Comparison of ENCODE assay signal across 12 mouse cellular contexts in the genomic region with DNA sequence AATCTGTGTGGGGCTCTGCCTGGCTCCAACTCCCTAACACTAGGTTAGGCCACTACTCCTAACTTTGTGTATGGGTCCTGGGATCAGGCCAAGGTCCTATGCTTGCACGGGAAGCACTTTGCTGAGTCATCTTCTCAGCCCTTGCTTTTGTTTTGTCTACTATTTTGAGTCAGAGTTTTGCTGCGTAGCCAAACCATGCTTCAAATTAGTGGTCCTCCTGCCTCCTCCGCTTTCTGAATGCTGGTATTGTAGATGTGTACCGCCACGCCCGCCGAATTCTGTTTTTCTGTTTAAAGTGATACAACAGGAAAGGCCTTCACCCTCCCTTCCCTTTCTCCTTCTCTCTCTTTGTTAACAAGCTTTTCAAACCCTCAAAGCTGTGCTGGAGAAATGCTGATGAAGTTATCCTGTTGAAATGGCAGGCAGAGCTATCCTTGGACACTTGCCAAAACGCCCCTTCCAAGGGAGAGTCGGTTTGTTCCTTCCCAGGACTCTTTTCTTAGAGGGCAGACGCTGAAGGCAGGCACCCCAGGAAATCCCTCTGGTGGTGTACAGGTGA. TPM values are rescaled to one million over a fixed set of nuclear protein-coding genes. Genes with fewer than 3 reads are reported as not detected.
DNase-seq lines count a peak whose midpoint lies in the region; ATAC-seq lines count a peak whose summit lies in the region.
"Had no signal": no experiment of that assay in that cellular context is flagged by ENCODE, and none has a peak within 500 bp of the region (broad histone marks: within the 10 kb centered on the region; RNA-seq: fewer than 3 reads in every experiment).

No protein-coding gene starts in this region.

- 0 out of 2 replicates have a peak overlapping the region, but pooled peaks have one; percentile 5 for H3K4me2 ChIP-seq in forebrain, embryonic 11.5 days (ENCODE audit: low read depth, low read length, severe bottlenecking)
- H3K4me2 ChIP-seq in stomach, embryonic 14.5 days (replicated peaks; ENCODE audit: low read depth, low read length): no peak overlapping the region
- H3K4me2 ChIP-seq: limb, embryonic 13.5 days had no signal

- no peaks in the 10 kb centered on the region for H3K27me3 ChIP-seq in forebrain, embryonic 11.5 days (ENCODE audit: control insufficient read depth, insufficient read depth, low read length)
- H3K27me3 ChIP-seq in stomach, embryonic 14.5 days (ENCODE audit: control insufficient read depth, insufficient read depth, low read length): no peaks in the 10 kb centered on the region

- no peaks in the 10 kb centered on the region for H3K36me3 ChIP-seq in forebrain, embryonic 11.5 days (ENCODE audit: control insufficient read depth, insufficient read depth, low read length)
- H3K36me3 ChIP-seq in stomach, embryonic 14.5 days (ENCODE audit: control insufficient read depth, insufficient read depth, low read length): no peaks in the 10 kb centered on the region
- H3K36me3 ChIP-seq: limb, embryonic 13.5 days had no signal

- H3K4me3 ChIP-seq in forebrain, embryonic 11.5 days (ENCODE audit: low read depth, low read length): no peak overlapping the region
- no peak overlapping the region for H3K4me3 ChIP-seq in stomach, embryonic 14.5 days (ENCODE audit: low read depth, low read length)
- H3K4me3 ChIP-seq: limb, embryonic 13.5 days had no signal

- peaks cover 10% of the 10 kb centered on the region for H3K4me1 ChIP-seq in forebrain, embryonic 11.5 days (replicated peaks; ENCODE audit: control insufficient read depth, insufficient read depth, low read length)
- no peaks in the 10 kb centered on the region for H3K4me1 ChIP-seq in stomach, embryonic 14.5 days (ENCODE audit: control insufficient read depth, insufficient read depth, low read length)

- H3K27ac ChIP-seq in forebrain, embryonic 11.5 days (ENCODE audit: low read depth, low read length): peak overlapping the region; percentile 27; the same call in 1 of the 2 replicates
- no peak overlapping the region for H3K27ac ChIP-seq in stomach, embryonic 14.5 days (ENCODE audit: low read length)
- H3K27ac ChIP-seq: limb, embryonic 13.5 days had no signal

- no peak overlapping the region for H3K9ac ChIP-seq in forebrain, embryonic 11.5 days (ENCODE audit: low read length)
- H3K9ac ChIP-seq in stomach, embryonic 14.5 days (replicated peaks; ENCODE audit: low read depth, low read length): no peak overlapping the region
- H3K9ac ChIP-seq: limb, embryonic 13.5 days had no signal

- intact Hi-C loops in heart, postnatal 25 days (cut with DNase I): no loop called here

- H3K9me3 ChIP-seq in forebrain, embryonic 11.5 days (ENCODE audit: control insufficient read depth, low read length): no peaks in the 10 kb centered on the region
- no peaks in the 10 kb centered on the region for H3K9me3 ChIP-seq in stomach, embryonic 14.5 days (ENCODE audit: control insufficient read depth, low read depth, low read length)
- H3K9me3 ChIP-seq: limb, embryonic 13.5 days had no signal

- DNase-seq in heart, postnatal 4 days: peak; percentile 16
- no peak for DNase-seq in heart, postnatal 25 days (ENCODE audit: low spot score)
- DNase-seq in ovary, adult 18-20 months (ENCODE audit: low spot score): peak; percentile 61
- no peak for DNase-seq in ovary, postnatal 10 days (ENCODE audit: low spot score)
- peak; percentile 68 for DNase-seq in forebrain, embryonic 11.5 days (ENCODE audit: low spot score)
- no peak for DNase-seq in cerebellum, adult 11 months
- DNase-seq in cerebellum, postnatal 4 days (ENCODE audit: low spot score in 2 of 2): no peak
- DNase-seq: thymus, postnatal 4 days had no signal

- 32% methylated on average over 10 of the region's 10 CpGs for WGBS in forebrain, embryonic 11.5 days
- WGBS in stomach, embryonic 14.5 days: 44% methylated on average over 10 of the region's 10 CpGs

- peak; percentile 47 for ATAC-seq in forebrain, embryonic 11.5 days (replicated peaks; ENCODE audit: low FRiP score)
- ATAC-seq in stomach, embryonic 14.5 days (ENCODE audit: insufficient number of reproducible peaks, insufficient read depth, low FRiP score, low read depth): peak; percentile 28; the same call in 1 of the 2 replicates

RNA-seq across cellular contexts. Expression of gene Clrn3, which starts 49.1 kb away (rescaled TPM):
- total RNA-seq in heart, postnatal 4 days (2021): not detected
- total RNA-seq in heart, postnatal 25 days (2021): not detected
- not detected in 2 replicates for polyA plus RNA-seq in forebrain, embryonic 11.5 days (2014; fragmentation: Nextera tagmentation; extraction: Ambion mirVana)
- 0.33 and 0.60 TPM in 2 replicates for polyA plus RNA-seq in stomach, embryonic 14.5 days (2014; fragmentation: Nextera tagmentation; extraction: Ambion mirVana)
- total RNA-seq: heart, postnatal 10 days had no signal
- polyA plus RNA-seq: cortical plate, adult 2 months; limb, embryonic 13.5 days had no signal

RNA-seq across cellular contexts. Expression of gene Ptpre, which starts 57.9 kb away (rescaled TPM):
- total RNA-seq in heart, postnatal 4 days (2021): 1 to 10 TPM; 6.0 to 6.4 TPM
- 1 to 10 TPM; 3.3 to 3.5 TPM for total RNA-seq in heart, postnatal 25 days (2021)
- 0.77 and 0.85 TPM in 2 replicates for polyA plus RNA-seq in forebrain, embryonic 11.5 days (2014; fragmentation: Nextera tagmentation; extraction: Ambion mirVana)
- polyA plus RNA-seq in stomach, embryonic 14.5 days (2014; fragmentation: Nextera tagmentation; extraction: Ambion mirVana): 2.3 and 2.7 TPM in 2 replicates

Comparison
In these comparisons a context has a peak if more than half of its experiments do, and no peak if none do; other contexts are left out.
1. DNase-seq: peak in heart, postnatal 4 days (single experiment), ovary, adult 18-20 months (single experiment) and forebrain, embryonic 11.5 days (single experiment); none in heart, postnatal 25 days (single experiment), ovary, postnatal 10 days (single experiment), cerebellum, adult 11 months (single experiment) and cerebellum, postnatal 4 days (0 of 2).